Mouse (Mus musculus): ENCODE results near the gene Serpinb6d. TPM values are rescaled to one million over a fixed set of nuclear protein-coding genes. Genes with fewer than 3 reads are reported as not detected.

The Serpinb6d gene
- polyA plus RNA-seq (2012; rRNA removed): not detected in 2 replicates

DNA sequence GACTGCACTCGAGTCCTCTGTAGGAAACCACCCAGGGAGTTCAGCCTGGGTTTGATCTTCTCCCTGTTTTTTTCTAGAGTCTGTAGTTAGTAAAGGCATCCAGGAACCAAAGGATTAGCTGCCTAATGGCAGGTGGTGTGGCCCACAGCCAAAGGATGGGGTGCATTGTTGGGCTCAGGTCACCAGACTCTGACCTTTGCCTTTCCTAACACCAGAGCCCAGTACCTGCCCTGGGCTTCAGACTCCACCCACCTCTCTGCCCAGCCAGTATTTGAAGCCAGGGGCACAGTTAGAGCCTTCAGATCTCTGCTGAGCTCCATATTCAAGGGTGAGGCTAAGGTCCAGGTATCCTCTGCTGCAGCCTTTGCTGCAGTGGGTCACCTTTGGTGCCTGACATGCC lies at the start of gene Serpinb6d:
Gene Serpinb6d, plus strand, starts transcription at position 301 of the 400 bp plus-strand sequence.
- TF ChIP-seq CTCF (IDR thresholded peaks at IDR 0.05; ENCODE audit: borderline replicate concordance, control insufficient read depth, extremely low read depth, insufficient read depth, low read length, poor library complexity) (no peak), POLR2A (IDR thresholded peaks at IDR 0.05; ENCODE audit: control insufficient read depth, extremely low read depth, insufficient read depth, low read length, poor library complexity) (no peak)
- H3K27me3 ChIP-seq (ENCODE audit: control insufficient read depth, insufficient read depth, low read length): no peaks in the 10 kb centered on the region
- H3K27ac ChIP-seq (ENCODE audit: control insufficient read depth, insufficient read depth, low read length): no peak within 1 kb of the TSS
- H3K4me1 ChIP-seq (replicated peaks; ENCODE audit: control insufficient read depth, insufficient read depth, low read length): no peaks in the 10 kb centered on the region
- H3K36me3 ChIP-seq (ENCODE audit: control insufficient read depth, insufficient read depth, low read length): no peaks in the 10 kb centered on the region
- H3K4me3 ChIP-seq (ENCODE audit: control insufficient read depth, insufficient read depth, low read length): no peak within 1 kb of the TSS
- no peak for DNase-seq
- 64% methylated on average over 1 of the region's 1 CpGs for WGBS

DNA sequence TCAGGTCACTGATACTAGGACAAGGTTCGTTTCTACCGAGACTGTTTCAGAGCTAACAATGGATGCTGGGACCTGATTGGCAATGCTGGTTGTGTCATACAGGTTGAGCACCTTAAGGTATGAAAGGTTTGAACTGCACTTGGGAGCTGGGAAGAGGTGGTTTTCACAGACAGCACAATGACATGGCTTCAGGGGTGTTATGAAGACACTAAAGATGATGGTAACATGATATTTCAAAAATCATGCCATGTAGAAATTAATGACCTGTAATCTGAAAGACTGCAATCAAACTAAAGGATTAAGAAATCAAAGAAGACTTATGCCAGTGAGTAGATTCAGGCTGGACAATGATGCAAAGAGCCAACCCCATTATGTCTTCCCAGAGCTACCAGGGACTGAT lies 38.3 kb upstream of the Serpinb6d start:
- DNase-seq: no peak
- no peaks in the 10 kb centered on the region for H3K27me3 ChIP-seq (ENCODE audit: control insufficient read depth, insufficient read depth, low read length)
- TF ChIP-seq POLR2A (IDR thresholded peaks at IDR 0.05; ENCODE audit: control insufficient read depth, extremely low read depth, insufficient read depth, low read length, poor library complexity): no peak
- no peak for TF ChIP-seq CTCF (IDR thresholded peaks at IDR 0.05; ENCODE audit: borderline replicate concordance, control insufficient read depth, extremely low read depth, insufficient read depth, low read length, poor library complexity)
- H3K36me3 ChIP-seq (ENCODE audit: control insufficient read depth, insufficient read depth, low read length): no peaks in the 10 kb centered on the region
- 96% methylated on average over 2 of the region's 2 CpGs for WGBS
- no peaks in the 10 kb centered on the region for H3K4me1 ChIP-seq (replicated peaks; ENCODE audit: control insufficient read depth, insufficient read depth, low read length)
- no peak overlapping the region for H3K4me3 ChIP-seq (ENCODE audit: control insufficient read depth, insufficient read depth, low read length)
- no peak overlapping the region for H3K27ac ChIP-seq (ENCODE audit: control insufficient read depth, insufficient read depth, low read length)

DNA sequence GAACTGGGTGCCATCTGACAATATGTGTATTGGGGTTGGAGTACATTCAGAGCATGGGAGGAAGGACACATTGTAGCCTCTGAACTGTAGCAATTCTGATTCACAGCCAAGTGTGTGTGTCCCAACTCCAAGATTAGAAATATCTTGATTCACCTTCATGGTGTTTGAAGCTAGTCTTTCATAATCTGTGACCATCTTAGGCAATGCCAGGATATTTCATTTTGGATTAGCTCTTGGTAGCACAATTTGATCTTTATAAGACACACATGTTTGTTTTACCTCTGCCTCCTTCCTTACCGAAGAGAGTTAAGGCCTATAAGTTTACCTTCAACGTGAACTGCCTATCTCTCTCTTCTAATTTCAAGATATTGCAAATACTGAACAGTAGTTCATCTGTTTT lies 18.7 kb upstream of the Serpinb6d start:
- Histone ChIP-seq H3K4me1 (replicated peaks; ENCODE audit: control insufficient read depth, insufficient read depth, low read length) (no peaks in the 10 kb centered on the region), H3K27me3 (ENCODE audit: control insufficient read depth, insufficient read depth, low read length) (no peaks in the 10 kb centered on the region), H3K27ac (ENCODE audit: control insufficient read depth, insufficient read depth, low read length) (no peak overlapping the region), H3K36me3 (ENCODE audit: control insufficient read depth, insufficient read depth, low read length) (no peaks in the 10 kb centered on the region), H3K4me3 (ENCODE audit: control insufficient read depth, insufficient read depth, low read length) (no peak overlapping the region)
- TF ChIP-seq CTCF (IDR thresholded peaks at IDR 0.05; ENCODE audit: borderline replicate concordance, control insufficient read depth, extremely low read depth, insufficient read depth, low read length, poor library complexity) (no peak), POLR2A (IDR thresholded peaks at IDR 0.05; ENCODE audit: control insufficient read depth, extremely low read depth, insufficient read depth, low read length, poor library complexity) (no peak)
- WGBS: 76% methylated on average over 2 of the region's 2 CpGs
- no peak for DNase-seq

DNA sequence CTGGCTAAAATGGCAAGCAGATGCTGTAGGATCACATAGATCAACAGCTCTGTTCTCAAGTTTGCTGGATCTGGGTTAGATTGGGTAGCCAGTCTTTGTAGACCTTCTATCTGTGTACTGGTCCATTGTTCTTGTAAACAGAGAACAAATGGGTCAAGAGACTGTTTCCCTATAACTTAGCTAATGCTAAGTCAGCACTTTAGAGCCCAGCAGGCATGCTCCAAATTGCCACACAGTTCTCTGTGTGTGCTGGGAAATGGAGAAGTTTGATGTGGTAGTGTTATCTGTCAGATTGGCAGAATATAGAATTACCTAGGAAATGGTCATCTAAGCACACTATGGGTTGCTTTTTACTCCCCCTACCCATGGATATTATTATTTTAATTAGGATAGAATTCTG lies 1.3 kb downstream of the Serpinb6d start:
- Histone ChIP-seq H3K27ac (ENCODE audit: control insufficient read depth, insufficient read depth, low read length) (no peak overlapping the region), H3K4me1 (replicated peaks; ENCODE audit: control insufficient read depth, insufficient read depth, low read length) (no peaks in the 10 kb centered on the region), H3K36me3 (ENCODE audit: control insufficient read depth, insufficient read depth, low read length) (no peaks in the 10 kb centered on the region), H3K4me3 (ENCODE audit: control insufficient read depth, insufficient read depth, low read length) (no peak overlapping the region), H3K27me3 (ENCODE audit: control insufficient read depth, insufficient read depth, low read length) (no peaks in the 10 kb centered on the region)
- TF ChIP-seq CTCF (IDR thresholded peaks at IDR 0.05; ENCODE audit: borderline replicate concordance, control insufficient read depth, extremely low read depth, insufficient read depth, low read length, poor library complexity): no peak
- TF ChIP-seq POLR2A (IDR thresholded peaks at IDR 0.05; ENCODE audit: control insufficient read depth, extremely low read depth, insufficient read depth, low read length, poor library complexity): no peak
- DNase-seq: no peak

DNA sequence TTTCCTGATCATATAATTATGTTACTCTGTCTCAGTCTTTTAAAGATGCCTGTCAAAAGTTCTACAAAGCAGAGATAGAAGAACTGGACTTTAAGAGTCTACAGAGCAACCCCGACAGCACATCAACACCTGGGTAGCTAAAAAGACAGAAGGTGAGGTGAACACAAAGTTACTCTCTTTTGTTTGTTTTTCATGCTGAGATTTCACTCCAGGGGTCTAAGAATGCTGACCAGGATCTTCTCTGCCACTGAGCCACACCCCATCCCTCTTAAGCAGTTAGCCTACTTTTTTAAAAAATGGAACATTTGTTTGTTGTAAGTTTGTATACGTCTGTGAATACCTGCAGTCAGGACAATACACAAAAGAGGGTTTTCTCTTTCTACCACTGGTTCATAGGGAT lies 59.1 kb downstream of the Serpinb6d start:
- no peak for DNase-seq
- no peaks in the 10 kb centered on the region for H3K4me1 ChIP-seq (replicated peaks; ENCODE audit: control insufficient read depth, insufficient read depth, low read length)
- no peaks in the 10 kb centered on the region for H3K27me3 ChIP-seq (ENCODE audit: control insufficient read depth, insufficient read depth, low read length)
- 74% methylated on average over 2 of the region's 2 CpGs for WGBS
- H3K4me3 ChIP-seq (ENCODE audit: control insufficient read depth, insufficient read depth, low read length): no peak overlapping the region
- no peak for TF ChIP-seq POLR2A (IDR thresholded peaks at IDR 0.05; ENCODE audit: control insufficient read depth, extremely low read depth, insufficient read depth, low read length, poor library complexity)
- no peak for TF ChIP-seq CTCF (IDR thresholded peaks at IDR 0.05; ENCODE audit: borderline replicate concordance, control insufficient read depth, extremely low read depth, insufficient read depth, low read length, poor library complexity)
- no peak overlapping the region for H3K27ac ChIP-seq (ENCODE audit: control insufficient read depth, insufficient read depth, low read length)
- no peaks in the 10 kb centered on the region for H3K36me3 ChIP-seq (ENCODE audit: control insufficient read depth, insufficient read depth, low read length)

Other genes starting within 250 kb of the Serpinb6d start
- 0.06 TPM in 1 of 2 replicates, not detected in the other for gene Serpinb9g, start 176.6 kb upstream of the Serpinb6d start, polyA plus RNA-seq (2012; rRNA removed)
- gene Serpinb6e, start 182.0 kb downstream of the Serpinb6d start, polyA plus RNA-seq (2012; rRNA removed): not detected in 2 replicates
- gene Serpinb6c, start 244.3 kb downstream of the Serpinb6d start, polyA plus RNA-seq (2012; rRNA removed): 0.09 and 0.28 TPM in 2 replicates

Measured in thymus, adult 2 months (tissue).